Mouse (Mus musculus) lung, postnatal 0 days (tissue): ENCODE measurements at regions not wholly inside any gene's neighbourhood (a gene's known extent, or its start where the extent isn't known, plus 50 kb on each side); places are given as distances from the start of the nearest gene placed in this dataset.

Experiments
- CTCF ChIP-seq: IDR thresholded peaks from 2 replicates; pipeline ENCODE4 v1.5.1; 2016; ENCODE audit warnings: antibody characterized with exemption, mild to moderate bottlenecking
- EP300 ChIP-seq: IDR thresholded peaks from 2 replicates; pipeline ENCODE4 v1.6.1; 2016; ENCODE audit warnings: antibody characterized with exemption, mild to moderate bottlenecking, control low read depth

GRCm38 (mm10) chr13:107362806-107363687, 341.1 kb upstream of the Kif2a start:
- TF ChIP-seq CTCF (no peak), EP300 (no peak)
